Mouse (Mus musculus): ENCODE results near the gene Nudt6. TPM values are rescaled to one million over a fixed set of nuclear protein-coding genes. Genes with fewer than 3 reads are reported as not detected.

Gene Nudt6
- total RNA-seq, 4 experiments from 2014 or later = 16.4 to 21.7 (median 20.4) TPM

DNA sequence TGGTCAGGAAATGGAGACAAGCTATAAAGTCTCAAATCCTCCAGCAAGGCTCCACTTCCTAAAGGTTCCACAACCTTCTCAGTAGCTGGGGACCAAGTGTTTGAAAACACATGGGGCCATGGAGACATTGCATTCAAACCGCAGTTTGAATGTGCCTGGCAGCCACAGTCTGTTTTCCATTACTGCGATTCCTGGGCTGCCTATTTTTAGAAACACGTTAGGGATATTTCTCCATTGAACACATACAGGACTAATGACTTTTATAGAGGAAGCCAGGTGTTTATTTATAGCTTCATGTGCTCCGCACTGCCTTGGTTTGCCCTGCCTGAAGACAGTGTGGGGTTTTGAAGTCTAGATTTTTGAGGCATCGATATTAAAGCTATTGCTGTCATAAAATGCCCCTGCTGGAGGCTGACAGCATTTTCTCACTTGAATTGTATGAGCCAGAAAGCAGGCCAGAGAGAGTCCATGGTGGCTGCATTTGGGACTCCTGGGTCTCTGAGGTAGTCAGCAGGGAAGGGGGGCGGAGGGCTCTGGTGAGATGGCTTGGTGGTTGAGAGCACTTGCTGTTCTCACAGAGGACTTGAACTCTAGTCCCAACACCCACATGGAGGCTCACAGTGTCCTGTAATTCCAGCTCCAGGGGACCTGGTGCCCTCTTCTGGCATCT is 36.8 kb downstream of the Nudt6 start:
- DNase-seq = no peak

- DNase-seq = no peak
These were observed 38.6 kb downstream of the Nudt6 start for GRCm38 (mm10) chr3:37381457-37381856.

DNA sequence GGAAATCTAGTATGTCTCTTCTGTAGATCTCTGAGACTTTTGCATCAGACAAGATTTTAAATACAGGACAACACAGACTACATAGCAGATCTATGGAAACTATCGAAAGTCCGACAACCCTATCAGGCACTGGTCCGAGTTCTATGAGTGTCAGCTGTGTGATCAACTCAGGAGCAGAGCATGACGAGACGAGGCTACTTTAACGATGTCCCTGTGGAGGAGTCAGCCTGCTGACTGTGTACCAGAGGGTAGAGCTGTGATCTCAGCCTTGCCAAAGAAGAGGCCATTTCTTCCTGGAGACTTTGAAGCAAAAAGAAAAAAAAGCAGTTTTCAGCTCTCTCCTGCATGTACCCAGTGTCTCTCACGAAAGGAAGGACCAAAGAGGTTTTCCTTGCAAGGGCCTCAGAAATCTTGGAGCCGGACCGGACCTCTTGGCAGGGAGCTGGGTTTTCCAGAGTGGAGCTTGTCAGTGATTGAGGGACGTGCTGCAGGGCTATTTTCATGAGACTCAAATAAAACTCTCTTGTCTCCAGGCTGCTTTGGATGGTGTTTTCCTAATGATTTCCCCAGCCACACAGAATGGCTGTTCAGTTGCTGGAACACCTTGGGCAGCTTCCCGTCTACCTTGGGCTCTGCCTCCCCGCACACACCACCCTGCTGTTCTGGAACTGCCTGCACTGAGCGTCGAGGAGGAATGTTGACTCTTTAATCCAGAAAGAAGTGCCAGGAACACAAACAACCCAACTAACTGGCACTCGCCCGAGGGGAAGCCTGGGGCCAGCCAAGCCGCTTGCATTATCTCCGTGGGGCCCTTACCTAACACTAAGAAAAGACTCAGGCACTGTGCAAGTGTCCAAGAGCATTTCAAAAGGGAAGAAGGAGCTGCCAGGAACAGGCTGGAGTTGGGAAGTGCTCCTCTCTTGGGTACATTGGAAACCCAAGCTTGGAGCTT is 39.8 kb downstream of the Nudt6 start:
- peak; percentile 30 for DNase-seq

GRCm38 (mm10) chr3:37379201-37379600 is 40.8 kb downstream of the Nudt6 start:
- no peak for DNase-seq

GRCm38 (mm10) chr3:37378412-37378811 is 41.6 kb downstream of the Nudt6 start:
- DNase-seq = peak; percentile 67

GRCm38 (mm10) chr3:37377926-37378325 is 42.1 kb downstream of the Nudt6 start:
- DNase-seq = no peak

GRCm38 (mm10) chr3:37373712-37374111 is 46.3 kb downstream of the Nudt6 start:
- no peak for DNase-seq

GRCm38 (mm10) chr3:37370407-37370806 is 49.6 kb downstream of the Nudt6 start:
- no peak for DNase-seq

DNA sequence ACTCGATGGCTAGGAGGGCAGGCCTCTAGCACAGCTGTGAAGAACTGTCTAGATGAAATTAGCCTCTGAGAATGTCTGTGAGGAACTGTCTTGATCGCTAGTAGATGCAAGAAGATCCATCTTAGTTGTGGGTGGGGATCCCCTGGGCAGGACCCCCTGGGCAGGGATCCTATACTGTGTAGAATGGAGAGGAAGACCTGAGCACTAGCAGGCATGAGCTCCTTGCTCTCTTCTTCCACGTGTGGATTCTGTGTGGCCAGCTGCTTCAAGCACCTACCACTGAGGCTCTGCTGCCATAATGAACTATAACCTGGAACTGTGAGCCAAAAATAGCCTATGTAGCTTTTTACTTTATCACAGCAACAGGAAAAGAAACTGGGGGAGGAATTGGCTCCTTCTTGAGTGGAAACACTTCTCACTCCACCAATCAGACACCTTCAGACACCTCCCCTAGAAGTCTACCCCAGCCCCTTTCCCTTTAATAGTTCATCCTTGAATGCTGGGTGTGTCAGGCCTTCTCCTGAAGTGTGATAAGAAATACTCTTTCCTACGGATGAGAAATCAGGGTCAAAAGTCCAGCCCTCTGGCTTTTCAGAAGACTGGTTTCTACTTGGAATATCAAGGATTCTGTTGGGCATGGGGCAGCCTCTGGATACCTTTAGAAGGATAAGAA is 53.5 kb downstream of the Nudt6 start:
- no peak for DNase-seq

DNA sequence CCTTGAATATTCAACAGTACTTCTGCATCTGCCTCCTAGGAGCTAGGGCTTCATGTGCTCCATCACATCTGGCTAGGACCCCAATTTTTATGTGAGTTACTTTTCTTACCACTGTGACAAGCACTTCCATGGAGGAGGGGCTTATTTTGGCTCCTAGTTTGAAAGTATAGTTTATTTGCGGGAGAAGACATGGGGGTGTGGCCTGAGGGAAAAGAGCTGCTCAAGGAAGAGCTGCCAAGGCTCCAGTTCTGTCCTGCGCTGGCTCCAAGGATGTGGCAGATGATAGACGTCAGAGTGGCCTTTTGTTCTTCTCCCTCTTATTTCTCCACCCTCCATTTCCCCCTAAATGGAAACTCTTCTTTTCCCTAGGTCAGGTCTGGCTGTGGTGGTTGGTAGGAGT is 54.0 kb downstream of the Nudt6 start:
- no peak for DNase-seq

DNA sequence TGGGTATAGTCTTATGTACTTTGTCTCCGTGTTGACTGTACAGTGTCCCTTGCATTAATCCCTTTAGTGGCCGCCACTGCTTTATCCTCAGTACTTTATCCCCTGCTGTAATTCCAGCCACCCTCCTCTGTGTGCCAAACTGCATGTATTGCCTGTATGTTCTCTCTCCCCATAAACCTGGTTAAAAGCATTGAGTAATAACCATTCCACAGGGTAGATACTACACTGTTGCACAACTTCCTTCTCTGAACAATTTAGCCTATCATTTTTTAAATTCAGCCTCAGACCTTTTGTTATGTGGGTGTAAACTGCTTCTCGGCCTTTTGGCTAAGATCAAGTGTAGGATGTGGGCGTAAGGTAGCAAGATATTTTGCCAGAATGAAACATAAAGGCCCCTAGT is 54.9 kb downstream of the Nudt6 start:
- no peak for DNase-seq

- no peak for DNase-seq
These were observed 59.3 kb downstream of the Nudt6 start for GRCm38 (mm10) chr3:37360729-37361128.

Other genes starting within 250 kb of the Nudt6 start
- under 1 TPM in 1 of 4 experiments, not detected in 3; 0.22 TPM for gene Il21, start 187.6 kb downstream of the Nudt6 start, total RNA-seq (2022)
- 10 to 100 TPM in 1 of 4 experiments, 1 to 10 TPM in 3; 5.7 to 10.3 (median 7.2) TPM for gene Bbs12, start 107.7 kb downstream of the Nudt6 start, total RNA-seq (2022)
- gene Cetn4, start 107.5 kb downstream of the Nudt6 start, total RNA-seq (2022) = 1 to 10 TPM; 3.4 to 7.9 (median 5.7) TPM
- gene Fgf2, start 71.9 kb downstream of the Nudt6 start, total RNA-seq (2022) = 1 to 10 TPM; 3.9 to 9.8 (median 7.4) TPM
- 10 to 100 TPM; 35.1 to 47.3 (median 38.7) TPM for gene Spata5, start 315 bp downstream of the Nudt6 start, total RNA-seq (2022)
- gene Spry1, start 219.7 kb upstream of the Nudt6 start, total RNA-seq (2022) = 10 to 100 TPM; 22.4 to 42.8 (median 34.7) TPM

Measured in adrenal gland, adult 8-10 months (tissue).